Mouse (Mus musculus): Measurements from ENCODE around the gene Prdx5.

The Prdx5 gene

DNA sequence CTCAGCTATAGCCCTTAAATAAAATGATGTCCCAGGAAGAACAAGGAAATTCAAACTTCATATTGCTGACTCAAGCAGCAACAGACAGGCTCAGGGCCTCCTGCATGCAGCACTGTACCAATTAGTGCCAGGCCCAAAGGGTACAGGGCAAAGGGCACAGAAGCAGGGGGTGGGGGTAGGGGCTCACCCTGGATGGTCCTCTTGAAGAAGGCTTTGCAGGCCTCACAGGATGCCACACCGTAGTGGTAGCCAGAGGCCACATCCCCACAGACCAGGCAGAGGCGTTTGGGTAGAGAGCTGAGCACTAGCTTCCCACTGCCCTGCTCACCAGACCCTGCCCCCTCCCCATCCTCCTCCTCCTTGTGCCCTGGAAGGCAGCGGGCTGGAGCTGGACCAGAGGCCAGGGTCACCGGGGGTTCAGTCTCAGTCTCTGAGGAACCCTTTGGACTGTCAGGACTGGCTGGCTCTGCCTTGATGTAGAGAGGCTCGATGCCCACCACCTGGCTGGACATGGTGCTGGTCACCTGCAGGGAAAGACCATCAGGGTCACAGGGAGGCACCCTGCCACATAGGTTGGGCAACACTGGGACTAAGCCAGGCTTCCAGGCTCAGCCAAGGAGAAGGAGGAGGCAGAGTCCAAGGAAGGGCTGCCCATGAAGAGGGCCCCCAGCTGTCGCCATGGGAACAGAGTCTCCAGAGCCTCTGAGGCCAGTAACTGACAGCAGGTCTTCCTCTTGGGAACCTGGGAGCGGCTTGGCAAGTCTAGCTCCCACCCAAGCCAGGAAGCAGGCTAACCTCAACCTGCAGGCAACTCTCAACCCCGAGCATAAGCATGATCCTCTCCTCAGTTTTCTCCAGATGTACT is 10.2 kb upstream of the Prdx5 start:
- CTCF ChIA-PET = no interaction called here

DNA sequence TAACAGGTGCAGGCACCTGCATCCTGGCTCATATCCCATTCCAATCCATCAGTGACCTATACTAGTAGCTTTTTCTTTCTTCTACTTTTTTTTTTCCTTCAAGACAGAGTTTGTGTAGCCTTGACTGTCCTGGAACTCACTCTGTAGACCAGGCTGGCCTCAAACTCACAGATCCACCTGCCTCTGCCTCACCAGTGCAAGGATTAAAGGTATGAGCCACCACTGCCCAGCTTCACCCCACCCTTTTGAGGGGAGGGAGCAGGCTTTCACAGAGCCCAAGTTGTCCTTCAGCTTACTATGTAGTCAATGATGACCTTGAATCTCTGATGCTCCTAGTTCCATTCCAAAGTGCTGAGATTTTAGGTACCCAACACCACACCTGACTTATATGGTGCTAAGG is 9.5 kb upstream of the Prdx5 start:
- CTCF ChIA-PET = interaction anchor here (0.6 kb wide), 1 partner anchor 55 kb away, joined by 3 read pairs; no protein-coding TSS in a partner anchor

DNA sequence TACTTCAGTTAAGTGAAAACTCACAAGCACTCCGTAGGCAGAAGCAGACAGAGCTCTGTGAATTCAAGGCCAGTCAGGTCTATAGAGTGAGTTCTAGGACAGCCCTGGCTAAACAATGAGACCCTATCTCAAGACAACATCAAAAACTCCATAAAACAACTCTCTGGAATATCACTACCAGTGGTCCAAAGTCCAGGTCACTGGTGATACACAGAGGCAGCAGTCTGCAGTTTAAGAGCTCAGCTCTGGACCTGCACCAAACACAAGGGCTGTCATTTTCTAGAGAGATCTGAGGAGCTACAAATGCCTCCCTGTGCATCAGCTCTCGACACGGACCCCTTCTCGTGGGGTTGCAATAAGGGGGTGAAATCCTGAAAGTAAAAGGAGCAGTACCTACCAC is 8.4 kb upstream of the Prdx5 start:
- CTCF ChIA-PET = interaction anchor here (0.7 kb wide), 1 partner anchor 1787 kb away, joined by 6 read pairs; no protein-coding TSS in a partner anchor

DNA sequence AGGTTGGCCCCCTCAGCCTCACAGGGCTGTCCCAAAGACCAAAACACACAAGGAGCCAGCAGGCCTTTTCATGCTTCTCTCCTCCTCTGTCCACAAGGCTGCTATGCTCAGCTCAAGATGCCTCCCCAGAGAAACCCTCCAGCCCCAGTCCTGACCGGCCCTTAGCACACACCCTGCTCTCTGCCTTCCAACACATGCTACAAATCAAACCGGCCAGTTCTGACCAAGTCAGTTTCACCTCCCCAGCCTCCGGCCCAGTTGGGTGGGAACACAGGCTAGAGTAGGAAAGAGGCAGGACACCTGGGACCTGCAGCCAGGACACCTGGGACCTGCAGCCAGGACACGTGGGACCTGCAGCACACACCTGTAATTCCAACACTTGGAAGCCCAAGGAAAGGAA is 6.6 kb upstream of the Prdx5 start:
- CTCF ChIA-PET = no interaction called here

DNA sequence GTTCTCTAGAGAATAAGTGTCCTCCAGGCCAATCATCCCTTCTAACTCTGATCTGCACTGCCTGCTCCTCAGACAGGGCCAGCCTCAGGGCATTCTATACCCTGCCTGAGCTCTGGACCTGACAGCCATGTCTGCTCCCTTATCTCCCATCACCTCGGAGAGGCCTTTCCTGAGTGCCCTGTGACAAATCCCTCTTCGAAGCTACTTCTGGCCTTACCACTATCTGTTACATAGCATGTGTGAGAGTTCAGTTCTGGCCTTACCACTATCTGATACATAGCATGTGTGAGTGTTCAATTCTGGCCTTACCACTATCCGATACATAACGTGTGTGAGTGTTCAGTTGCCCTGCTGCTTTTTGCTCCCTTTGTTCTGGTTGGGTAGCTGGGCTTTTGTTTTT is 5.4 kb upstream of the Prdx5 start:
- CTCF ChIA-PET = no interaction called here

DNA sequence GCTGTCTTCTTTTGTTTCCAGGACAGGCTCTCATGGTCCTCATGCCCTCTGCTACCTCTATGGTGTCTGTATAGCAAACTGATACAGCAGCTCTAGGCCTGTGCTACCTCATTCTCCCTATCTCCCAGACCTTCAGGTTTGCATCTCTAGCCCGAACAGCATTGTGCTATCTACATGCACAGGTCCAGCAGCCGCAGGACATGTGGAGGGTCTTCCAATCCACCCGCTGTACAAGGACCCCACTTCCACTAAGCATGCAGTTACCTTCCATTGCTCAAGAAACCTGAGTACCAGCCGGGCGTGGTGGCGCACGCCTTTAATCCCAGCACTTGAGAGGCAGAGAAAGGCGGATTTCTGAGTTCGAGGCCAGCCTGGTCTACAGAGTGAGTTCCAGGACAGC is 4.6 kb upstream of the Prdx5 start:
- CTCF ChIA-PET = interaction anchor here (0.5 kb wide), 1 partner anchor 41 kb away, joined by 6 read pairs; no protein-coding TSS in a partner anchor

DNA sequence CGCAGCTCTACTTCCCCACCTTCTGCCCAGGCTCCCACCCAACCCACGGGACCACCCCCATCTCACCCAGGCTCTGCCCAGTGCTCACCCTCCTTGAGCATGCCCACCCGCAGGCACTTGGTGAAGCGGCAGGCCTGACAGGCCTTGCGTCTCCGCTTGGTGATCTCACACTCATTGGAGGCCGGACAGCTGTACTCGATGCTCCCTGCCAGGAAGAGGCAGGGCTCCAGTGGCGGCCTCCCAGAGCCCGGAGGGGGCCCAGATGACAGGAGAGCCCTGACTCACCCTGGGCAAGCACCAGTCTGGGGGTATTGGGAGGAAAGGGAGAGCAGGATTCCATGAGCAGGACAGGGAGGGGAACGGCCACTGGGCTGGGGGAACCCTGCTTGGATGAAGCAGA is 4.1 kb upstream of the Prdx5 start:
- CTCF ChIA-PET = no interaction called here

DNA sequence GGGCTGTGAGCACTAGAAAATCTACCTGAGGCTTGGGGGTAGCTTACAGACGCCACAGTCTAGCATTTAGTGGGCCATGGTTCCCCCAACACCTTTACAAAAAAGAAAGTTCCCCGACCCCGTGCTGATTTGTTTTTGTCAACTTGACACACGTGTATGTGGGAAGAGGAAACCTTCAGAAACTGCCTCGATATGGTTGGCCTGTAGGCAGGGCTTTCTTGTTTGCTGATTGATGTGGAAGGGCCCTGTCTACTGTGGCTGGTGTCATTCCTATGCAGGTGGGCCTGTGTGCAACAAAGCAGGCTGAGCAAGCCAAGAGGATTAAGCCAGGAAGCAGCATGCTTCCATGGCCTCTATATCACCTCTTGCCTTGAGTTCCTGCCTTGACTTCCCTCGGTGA is 3.1 kb upstream of the Prdx5 start:
- CTCF ChIA-PET = no interaction called here

DNA sequence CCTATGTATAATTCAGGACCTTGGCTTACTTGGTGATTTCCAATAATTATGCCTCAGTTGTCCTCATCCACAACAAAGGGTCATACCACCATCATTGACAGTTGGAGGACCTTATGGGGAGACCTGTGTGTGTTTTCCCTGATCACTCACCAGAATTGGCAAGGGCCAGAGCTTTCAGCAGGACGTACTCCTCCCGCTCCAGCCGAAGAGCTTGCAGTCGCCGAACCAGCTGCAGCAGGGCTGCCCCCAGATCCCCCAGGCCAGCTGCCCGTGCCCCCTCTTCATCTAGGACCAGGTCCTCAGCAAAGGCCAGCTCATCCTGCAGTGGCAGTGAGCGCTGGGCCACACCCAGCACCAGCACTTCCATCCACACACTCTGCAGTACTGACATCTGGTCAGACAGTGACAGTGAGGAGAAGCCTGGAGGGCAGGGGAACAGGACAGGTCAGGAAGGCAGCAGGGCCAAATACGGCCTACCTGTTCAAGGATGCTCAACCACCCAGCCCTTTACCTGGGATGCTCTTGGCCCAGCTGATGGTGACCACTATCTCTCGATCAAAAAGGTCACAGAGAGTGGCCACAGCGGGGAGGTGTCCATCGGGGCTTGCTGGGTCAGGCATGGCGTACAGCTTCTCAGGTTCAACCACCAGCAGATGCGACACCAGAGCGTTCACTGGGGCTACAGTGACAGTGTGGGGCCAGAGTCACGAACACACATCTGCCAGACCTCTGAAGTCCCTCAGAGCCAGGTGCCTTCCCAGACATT is 2.5 kb upstream of the Prdx5 start:
- CTCF ChIA-PET = no interaction called here

DNA sequence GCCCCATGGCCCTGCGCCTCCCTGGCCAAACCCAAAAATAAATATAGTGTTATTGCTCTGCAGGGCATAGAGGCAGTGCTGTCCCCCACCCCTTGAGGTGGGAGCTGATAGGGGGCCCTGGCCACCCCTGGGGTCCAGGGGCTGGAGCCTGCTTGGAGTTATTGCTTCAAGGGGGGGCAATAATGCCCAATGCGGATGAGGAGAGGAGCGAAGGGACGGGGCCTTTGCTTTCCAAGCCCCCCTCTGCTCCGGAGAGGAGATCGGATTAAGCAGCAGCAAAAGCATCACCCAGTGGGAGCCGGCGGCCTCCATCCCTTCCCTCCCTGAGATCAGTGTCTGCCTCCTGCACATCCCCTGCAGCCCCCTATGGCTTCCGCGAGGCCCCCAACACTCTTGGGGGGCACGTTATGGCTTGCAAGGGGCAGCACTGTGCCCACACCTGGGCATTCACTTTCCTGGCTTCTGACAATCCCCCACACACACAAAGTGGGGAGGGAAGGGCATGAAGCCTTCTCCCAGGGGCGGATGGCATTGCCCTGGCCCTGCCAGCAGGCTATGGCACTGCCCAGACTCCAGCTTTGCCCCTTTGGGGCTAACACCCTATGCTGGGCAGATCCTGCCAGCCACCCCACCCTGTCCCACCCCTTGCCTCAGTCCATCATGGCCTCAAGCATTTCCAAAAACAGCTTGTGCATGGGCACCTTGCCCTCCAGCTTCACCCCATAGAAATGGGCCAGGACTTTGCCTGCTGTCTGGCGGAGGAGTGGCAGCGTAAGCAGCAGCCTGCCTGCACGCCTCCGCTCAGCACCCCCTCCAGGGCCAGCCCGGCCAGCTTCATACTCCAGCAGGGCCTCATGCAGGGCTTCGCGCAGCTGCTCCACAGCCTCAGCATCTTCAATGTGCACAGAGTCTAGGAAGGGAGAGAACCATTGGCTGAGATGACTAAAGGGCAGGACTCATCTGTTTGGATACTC is 1.5 kb upstream of the Prdx5 start:
- CTCF ChIA-PET = no interaction called here

DNA sequence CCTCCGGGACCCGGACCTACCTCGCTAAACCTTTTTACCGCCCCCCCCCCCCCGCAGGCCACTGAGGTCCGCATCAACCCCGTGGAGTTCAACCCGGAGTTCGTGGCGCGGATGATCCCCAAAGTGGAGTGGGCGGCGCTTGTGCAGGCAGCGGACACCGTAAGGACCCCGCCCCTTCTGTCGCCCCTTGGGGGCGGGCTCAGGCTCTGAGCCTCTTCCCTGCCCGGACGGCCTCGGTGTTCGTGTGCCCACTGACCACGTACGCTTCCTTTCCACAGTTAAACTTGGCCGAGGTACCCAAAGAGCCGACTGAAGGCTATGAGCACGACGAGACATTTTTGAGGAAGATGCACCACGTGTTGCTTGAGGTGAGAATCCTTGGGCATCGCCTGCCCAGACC is 400 bp upstream of the Prdx5 start:
- CTCF ChIA-PET = interaction anchor here (0.5 to 0.6 kb wide), 2 partner anchors 26 to 256 kb away, joined by 3 to 4 read pairs; no protein-coding TSS in a partner anchor

DNA sequence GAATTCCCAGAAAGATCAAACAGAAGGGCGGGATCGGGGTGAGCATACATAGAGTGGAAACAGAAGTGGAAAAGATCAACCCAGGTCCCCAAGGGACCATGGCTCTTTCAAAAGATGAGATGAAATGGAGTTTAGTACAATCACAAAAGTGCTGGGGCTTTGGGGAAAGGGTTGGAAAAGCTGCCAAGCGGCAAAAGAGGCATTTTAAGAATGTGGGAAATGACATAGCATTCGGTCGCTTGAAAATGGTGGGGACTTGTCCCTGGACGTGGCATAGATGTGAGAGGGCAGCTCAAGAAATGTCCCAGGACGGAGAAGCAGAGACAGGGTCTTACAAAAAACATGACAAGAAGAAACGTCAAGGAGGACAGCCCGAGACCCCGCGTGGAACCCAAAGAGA is 885 bp downstream of the Prdx5 start:
- CTCF ChIA-PET = no interaction called here

DNA sequence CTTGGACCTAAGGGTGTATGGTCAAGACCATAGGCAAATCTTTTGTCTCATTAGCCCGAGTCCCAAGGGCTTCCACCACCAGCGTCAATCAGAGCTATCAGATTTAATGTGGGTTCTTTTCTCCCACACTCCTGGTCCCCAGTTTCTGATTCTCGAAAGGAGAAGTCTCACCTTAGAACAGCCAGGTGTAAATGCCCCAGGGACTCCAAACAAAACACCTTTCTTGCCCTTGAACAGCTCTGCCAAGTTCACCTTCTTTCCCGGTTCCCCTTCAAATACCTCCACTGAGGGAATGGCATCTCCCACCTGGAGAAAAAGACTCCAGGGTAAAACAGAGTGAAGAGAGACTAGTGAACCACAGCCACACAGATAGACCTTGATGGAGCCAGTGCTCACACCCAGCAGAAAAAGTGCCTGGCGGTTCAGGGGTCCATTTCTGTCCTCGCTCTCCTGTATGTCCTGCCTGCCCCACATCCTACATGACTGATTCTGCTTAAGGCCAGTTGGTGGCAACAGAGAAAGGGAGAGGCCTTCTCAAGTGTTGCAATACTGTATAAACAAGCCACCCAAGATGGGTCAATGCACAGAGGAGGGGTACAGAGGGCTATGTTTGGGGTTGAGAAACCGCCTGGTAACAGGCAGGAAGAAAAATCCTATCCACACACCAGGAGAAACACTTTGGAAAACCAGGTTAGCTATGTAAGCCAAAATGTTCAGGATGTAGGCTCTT is 1.9 kb downstream of the Prdx5 start:
- CTCF ChIA-PET = no interaction called here

DNA sequence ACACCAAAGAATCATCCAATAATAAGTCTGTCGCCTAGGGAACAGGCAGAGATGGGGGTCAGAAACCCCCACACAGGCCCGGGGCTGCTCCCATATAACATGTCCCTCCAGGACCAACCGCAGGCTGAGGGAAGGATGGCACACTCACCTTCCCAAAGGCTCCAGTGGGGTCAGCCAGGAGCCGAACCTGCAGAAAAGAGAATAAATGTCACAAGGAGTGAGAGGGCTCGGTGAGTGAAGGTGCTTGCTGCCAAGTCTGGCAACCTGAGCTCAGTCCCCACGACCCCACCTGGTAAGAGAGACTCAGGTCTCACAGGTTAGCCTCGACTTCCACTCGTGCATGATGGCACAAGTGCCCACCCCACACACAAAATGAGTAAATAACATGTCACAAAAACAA is 2.8 kb downstream of the Prdx5 start:
- CTCF ChIA-PET = no interaction called here

DNA sequence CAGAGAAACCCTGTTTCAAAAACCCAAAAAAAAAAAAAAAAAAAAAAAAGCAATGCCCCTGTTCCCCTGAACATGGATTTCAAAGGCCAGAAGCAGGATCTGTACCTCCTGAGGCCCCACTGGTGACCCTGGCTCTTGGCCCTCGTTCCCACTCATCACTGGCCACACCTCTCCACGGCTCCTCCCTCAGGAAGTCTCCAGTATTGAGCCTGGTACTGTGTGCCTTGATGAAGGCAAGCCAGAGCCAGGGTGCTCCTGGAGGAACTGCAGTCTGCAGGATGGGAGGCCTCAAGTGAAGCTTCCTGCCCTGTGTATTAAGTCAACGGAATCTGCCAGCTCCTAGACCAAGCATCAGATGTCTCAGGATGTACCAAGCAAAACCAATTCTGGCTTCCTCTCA is 3.7 kb downstream of the Prdx5 start:
- CTCF ChIA-PET = no interaction called here

DNA sequence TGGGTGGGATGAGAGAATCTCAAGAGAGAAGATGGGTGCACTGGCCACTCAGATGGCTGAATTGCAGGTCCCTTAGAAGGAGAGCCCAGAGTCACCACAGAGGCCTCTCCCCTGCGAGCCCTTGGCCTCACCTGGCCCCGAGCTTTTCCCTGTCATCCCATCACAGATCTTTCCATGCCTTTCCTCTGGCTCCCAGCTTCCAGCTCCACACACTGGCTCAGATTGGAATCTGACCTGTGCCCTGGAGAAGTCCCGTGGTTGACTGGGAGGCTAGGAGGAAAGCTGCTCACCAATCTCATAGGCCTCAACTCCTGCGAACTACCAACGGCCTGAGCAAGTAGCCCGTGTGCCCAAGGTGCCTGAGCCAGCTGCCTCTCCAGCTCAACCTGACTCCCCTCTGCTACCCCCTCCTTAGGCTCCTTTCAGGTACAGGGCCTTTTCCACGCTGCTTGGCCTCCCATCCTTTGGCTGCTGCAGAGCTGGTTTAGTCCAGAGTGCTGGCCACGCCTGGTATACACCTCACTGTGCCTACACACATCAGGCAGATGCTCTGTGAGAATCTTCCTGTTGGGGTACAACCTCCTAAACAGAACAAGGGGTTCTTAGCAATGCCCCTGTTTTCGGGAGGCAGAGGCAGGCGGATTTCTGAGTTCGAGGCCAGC is 4.3 kb downstream of the Prdx5 start:
- CTCF ChIA-PET = no interaction called here

DNA sequence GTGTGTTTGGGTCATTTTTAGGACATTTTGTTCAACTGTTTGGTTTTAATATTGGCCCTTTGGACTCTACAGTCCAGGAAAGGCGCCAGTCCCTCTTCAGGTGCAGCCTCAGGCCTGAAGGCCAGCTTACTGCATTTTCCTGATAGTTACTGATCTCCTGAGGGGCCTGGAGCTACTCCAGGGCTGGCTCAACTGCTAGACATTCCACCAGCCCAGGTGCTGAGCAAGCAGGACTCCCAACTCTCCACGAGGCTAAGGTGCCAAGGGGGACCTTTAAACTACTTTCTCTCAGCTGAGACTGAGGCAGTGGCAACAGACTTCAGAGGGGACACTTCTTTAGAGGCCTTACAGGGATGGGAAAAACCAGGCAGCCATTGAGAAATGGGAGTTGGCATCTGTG is 5.1 kb downstream of the Prdx5 start:
- CTCF ChIA-PET = no interaction called here

DNA sequence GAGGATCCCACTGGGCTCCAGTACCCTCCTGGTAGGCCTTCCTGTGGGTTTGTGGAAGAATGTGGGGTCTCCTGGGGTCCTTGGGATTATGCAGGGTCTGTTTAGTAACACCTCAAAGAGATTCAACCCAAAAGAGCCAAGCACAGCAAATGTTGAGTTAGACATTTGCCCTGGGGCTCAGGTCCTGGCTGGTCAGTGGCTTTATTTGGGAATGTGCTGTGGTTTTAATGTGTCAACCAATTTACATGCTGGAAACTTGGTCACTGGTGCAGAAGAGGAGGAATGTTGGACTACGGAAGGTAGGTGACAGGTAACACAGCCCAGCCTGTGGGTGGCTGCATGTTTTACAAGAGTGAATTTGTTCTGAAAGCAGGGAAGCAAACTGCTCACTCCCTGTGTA is 6.9 kb downstream of the Prdx5 start:
- CTCF ChIA-PET = no interaction called here

DNA sequence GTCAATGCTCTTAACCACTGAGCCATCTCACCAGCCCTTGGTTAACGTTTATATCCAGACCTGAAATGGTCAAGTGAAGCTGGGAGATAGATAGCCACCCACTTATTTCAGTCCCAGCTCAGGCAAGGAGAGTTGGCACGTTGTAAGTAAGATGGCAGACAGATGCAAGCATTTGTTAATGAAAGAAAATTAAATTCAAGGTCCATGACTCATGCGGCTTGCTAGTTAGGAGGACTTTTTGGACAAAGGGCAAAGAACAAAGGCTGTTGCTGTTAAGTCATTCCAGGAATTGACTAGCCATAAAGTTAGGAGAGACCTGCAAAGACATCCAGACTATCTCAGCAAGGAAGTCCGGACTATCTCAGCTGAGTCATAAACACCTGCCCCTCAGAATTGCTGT is 10.3 kb downstream of the Prdx5 start:
- CTCF ChIA-PET = no interaction called here

DNA sequence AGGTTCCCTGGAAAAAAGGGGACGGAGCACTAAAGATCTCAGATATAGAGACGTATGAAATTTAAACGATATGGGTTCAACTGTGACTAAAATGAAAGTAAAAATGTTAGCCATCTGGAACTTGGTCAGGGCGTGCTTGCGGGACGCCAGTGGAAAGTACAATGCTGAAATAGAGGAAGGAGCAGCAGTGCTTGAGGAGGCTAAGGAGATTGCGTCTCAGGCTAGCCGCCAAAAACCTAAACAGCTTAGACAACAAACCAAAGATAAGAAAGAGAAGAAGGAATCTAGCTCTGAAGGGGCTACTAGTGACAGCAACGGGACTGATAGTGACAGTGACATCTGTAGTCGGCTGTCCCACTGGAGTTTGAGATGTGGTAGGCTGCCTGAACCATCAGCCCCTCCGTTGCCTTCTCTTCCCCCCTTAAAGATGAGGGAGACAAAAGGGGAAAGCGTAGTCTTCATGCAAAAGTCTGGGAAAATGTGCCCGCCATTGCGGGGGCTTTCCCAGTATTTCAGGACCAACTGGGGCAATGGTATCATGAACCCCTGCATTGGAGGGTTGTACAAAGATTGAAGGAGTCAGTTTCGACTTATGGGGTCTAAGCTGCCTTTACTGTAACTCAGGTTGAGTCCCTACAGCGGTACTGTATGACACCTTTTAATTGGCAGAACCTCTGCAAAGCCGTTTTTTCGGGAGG is 14.1 kb downstream of the Prdx5 start:
- CTCF ChIA-PET = interaction anchor here (0.6 kb wide), 1 partner anchor 920 kb away, joined by 8 read pairs; no protein-coding TSS in a partner anchor

All from spleen, embryonic (tissue).